Mouse (Mus musculus) splenic B cell, adult 2 months (primary cell): Measurements from ENCODE around the gene Eef2k.
"Not testable (repeated sequence)": the region's sequence is repeated elsewhere in the genome, so short reads cannot be mapped to it uniquely, and the experiment has no call there.

Source experiments
- DNase-seq: peaks from one replicate; pipeline ENCODE4 v3.0.0-alpha.2; 2011; ENCODE audit warnings: low read depth, low spot score
- H3K27me3 ChIP-seq: 2 replicates; pipeline ENCODE4 v1.6.1; 2012; ENCODE audit warnings: mild to moderate bottlenecking, low read length, moderate library complexity, mixed read lengths; ENCODE audit not compliant: control insufficient read depth, poor library complexity, insufficient read depth, severe bottlenecking
- H3K36me3 ChIP-seq: 2 replicates; pipeline ENCODE4 v1.6.1; 2012; ENCODE audit warnings: mild to moderate bottlenecking, low read length, moderate library complexity, mixed read lengths; ENCODE audit not compliant: control insufficient read depth, poor library complexity, insufficient read depth, severe bottlenecking

Eef2k gene

DNA sequence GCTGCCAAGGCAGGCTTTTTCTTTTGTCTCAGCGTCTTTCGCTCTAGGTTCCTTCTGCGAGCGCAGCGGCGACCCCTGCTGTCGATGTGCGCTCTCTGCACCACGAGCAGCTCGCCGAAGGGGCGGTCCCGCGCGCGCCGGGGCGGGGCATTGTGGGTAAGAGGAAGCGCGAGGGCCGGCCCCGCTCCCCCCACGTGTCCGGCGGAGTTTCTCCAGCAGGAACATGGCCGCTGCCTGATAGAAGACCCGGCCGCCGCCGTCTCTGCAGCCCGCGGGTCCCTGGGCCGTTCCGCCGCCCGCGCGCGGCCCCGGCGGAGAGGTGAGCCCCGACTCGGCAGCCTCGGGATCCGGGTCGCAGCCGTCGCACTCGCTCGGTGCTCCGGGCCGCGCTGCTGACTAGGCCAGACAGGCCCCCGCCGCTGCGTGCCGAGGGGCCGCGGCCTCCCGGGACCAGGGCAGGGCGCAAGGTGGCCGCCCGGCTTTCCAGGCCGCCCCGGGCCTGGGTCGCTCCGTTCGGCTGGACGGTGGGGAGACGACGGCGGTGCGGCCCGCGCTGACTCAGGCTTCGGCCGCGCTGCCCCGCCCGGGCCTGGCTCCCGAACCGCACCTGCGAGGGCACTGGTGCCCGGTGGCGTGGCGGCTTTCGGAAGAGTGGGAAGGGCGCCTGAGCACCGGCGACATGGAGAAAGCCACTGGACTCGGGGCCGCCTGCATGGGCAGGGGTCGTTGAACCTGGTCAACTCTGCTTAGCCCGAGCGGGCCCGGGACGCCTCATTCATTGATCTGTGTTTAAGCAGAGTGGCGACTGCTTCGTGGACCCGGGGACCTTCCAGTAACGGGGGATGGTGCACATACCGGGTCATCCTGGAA is 75.2 kb downstream of the Eef2k start, which contains the start of gene Polr3e:
Gene Polr3e (plus strand): TSS at position 153 of the 870 bp plus-strand sequence.
- no peaks in the 10 kb centered on the region for H3K36me3 ChIP-seq
- H3K27me3 ChIP-seq = no peaks in the 10 kb centered on the region
- DNase-seq = peak; percentile 99

DNA sequence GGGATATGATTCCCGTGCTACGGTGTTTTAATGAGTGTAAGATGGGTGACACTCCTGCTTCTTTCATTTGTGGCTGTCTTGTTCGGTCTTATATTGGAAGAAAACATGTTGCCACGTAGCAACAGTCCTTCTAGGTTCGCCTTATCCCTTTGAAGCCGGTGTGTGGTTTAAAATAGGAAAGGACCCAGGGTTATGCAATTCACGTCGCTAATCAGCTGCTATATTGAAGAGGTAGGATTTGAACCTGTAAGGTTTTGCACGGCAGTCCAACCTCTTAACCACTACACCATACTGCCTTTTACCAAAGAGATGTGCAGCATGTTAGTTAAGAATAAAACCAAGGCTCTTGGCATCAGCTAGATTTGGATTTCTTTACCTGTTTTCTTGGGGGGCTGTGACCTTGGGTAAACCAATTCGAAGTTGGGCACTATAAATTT is 75.9 kb downstream of the Eef2k start:
- no peaks in the 10 kb centered on the region for H3K27me3 ChIP-seq
- H3K36me3 ChIP-seq = no peaks in the 10 kb centered on the region
- peak; percentile 94 for DNase-seq

DNA sequence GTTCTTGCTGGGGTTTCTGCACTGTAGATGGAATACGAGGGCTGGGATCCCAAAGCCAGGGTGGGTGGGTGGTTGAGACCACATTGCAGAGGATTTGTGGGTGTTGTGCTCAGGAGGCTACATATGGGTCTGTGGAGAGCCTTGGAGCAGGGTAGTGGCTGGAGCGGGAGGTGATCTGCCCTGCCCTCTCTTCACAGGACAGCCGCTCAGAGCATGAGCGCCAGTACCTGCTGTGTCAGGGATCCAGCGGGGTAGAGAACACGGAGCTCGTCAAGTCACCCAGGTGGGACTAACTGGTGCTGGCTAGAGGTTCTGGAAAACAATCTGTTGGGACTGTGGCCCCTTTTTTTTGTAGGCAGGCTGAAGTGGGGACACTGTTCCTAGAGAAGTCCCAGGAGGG is 90.5 kb downstream of the Eef2k start:
- no peak for DNase-seq
- peaks cover 9% of the 10 kb centered on the region for H3K36me3 ChIP-seq
- no peaks in the 10 kb centered on the region for H3K27me3 ChIP-seq

DNA sequence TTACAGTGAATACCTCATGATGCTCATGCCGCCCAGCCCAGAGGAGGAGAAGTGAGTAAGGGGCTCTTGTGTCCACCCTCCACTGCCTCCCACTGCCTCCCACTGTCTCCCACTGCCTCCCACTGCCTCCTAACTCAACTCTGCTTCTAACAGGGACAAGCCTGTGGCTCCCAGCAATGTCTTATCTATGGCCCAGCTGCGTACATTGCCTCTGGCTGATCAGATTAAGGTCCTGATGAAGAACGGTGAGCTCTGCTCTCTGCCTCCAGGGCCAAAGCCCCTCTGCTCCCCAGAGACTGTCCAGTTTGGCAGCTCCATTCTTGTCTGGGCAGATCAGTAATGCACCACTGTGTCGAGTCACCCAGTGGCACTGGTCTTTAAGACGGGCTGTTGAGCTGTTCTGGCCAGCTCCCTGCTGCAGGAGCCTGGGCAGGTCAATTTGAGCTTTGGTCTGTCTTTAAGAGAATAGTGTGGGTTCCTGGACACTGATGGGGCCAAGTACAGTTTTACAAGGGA is 91.1 kb downstream of the Eef2k start:
- Histone ChIP-seq H3K27me3 (no peaks in the 10 kb centered on the region), H3K36me3 (peaks cover 9% of the 10 kb centered on the region)
- DNase-seq = no peak

DNA sequence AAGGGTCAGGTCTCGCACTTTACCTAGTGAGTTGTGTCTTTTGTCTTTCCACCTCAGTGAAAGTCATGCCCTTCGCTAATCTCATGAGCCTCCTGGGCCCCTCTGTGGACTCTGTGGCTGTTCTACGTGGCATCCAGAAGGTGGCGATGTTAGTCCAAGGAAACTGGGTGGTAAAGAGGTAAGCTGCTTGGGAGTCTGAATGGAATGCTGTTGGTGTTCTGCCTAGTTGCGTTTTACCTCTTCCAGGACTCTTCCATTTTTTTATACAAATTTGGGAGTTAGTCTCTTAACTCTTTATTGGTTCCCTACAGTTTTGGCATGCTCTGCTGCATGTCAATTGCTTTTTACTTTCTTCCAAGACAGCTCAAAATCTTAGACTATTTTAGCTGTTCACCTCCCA is 92.1 kb downstream of the Eef2k start:
- Histone ChIP-seq H3K36me3 (peaks cover 9% of the 10 kb centered on the region), H3K27me3 (no peaks in the 10 kb centered on the region)
- peak; percentile 72 for DNase-seq

DNA sequence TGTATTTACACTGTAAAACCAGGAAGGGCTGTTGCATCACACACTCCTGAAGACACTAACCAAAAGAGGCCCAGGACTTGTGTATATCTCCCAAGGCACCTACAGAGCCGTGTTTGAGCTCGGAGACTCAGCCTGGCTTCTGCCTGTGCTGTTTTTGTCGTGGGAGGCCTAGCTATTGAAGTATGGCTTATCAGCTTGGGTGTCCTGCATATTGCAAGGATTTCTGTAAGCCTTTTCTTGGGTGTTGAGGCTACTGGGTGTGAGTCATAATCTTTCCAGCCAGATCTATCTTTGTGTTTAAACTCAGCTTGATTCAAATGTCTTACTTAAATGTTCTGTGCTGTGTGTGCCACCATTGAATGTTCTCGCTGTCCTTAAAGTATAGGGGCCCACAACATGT is 93.9 kb downstream of the Eef2k start:
- Histone ChIP-seq H3K27me3 (no peaks in the 10 kb centered on the region), H3K36me3 (peaks cover 5% of the 10 kb centered on the region)
- no peak for DNase-seq

DNA sequence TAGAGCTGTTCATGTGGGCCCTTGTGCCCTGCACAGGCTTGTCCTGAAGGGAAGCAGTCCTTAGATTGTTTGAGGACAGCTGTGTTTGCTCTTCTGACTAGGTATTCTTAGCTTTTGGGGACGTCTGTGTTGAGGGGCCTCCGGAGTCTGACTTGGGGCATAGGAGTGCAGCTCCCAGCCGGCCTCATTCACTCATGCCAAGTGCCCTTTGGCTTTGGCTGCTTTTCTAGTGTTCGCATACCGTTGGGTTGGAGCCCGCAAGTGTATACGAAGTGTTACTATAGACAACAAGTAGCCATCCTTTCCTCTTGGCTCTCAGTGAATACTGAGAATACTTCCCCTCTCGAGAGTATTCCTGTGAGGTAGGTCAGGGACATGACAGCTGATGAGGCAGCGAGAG is 95.6 kb downstream of the Eef2k start:
- Histone ChIP-seq H3K36me3 (peaks cover 5% of the 10 kb centered on the region), H3K27me3 (no peaks in the 10 kb centered on the region)
- no peak for DNase-seq

DNA sequence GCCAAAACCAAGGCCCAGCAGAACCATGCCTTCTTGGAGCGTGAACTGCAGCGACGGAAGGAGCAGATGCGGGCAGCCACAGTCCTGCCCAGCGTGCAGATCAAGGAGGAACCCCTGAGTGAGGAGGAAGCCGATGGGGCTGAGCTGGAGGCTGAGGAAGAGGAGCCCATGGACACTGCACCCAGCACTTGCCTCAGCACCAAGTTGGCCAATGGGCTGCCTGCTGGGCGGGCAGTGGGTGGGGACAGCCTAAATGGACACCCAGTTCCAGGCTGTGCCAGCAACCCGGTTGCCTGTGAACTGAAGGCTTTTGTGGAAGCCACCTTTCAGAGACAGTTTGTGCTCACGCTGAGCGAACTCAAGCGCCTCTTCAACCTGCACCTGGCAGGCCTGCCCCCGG is 97.7 kb downstream of the Eef2k start:
- H3K36me3 ChIP-seq = peaks cover 3% of the 10 kb centered on the region
- H3K27me3 ChIP-seq = no peaks in the 10 kb centered on the region
- DNase-seq = no peak

DNA sequence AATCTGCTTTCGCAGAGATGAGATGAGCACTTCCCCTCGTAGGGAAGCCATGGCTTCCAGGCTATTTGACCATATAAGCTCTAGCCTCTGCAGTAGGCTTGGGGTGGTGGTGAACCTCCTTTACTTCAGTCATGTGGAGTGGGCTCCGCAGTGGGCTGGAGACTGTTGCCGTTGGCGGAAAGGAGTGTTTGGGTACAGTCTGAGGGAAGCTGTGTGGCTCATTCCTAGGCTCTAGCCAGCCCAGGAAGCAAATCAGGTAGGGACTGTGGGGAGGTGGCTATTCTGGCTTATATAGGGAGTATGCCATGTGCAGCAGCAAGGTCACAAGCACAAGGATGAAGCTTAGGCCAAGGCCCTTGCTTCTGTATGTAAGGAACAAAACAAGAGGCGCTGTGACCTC is 98.6 kb downstream of the Eef2k start:
- DNase-seq = no peak
- H3K27me3 ChIP-seq = no peaks in the 10 kb centered on the region
- H3K36me3 ChIP-seq = peaks cover 3% of the 10 kb centered on the region

DNA sequence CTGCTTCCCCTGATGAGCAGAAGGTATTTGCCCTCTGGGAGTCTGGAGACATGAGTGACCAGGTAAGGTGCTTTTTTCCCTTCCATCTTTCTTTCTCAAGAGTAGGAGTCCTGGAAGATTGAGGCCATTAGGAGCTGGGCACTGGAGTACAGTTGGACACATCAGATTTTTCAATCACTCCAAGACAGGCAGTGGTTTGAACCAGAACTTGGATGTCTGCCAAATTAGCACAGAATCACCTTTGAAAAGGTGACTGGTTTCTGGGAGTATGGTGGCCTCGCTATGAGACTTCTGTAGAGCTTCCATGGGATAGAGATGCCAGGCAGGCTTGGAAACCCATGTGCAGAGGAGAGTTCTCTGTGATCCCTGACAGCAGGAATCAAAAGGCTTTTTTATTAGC is 99.9 kb downstream of the Eef2k start:
- Histone ChIP-seq H3K27me3 (no peaks in the 10 kb centered on the region), H3K36me3 (peaks cover 3% of the 10 kb centered on the region; the same call in 1 of the 2 replicates)
- DNase-seq = no peak

DNA sequence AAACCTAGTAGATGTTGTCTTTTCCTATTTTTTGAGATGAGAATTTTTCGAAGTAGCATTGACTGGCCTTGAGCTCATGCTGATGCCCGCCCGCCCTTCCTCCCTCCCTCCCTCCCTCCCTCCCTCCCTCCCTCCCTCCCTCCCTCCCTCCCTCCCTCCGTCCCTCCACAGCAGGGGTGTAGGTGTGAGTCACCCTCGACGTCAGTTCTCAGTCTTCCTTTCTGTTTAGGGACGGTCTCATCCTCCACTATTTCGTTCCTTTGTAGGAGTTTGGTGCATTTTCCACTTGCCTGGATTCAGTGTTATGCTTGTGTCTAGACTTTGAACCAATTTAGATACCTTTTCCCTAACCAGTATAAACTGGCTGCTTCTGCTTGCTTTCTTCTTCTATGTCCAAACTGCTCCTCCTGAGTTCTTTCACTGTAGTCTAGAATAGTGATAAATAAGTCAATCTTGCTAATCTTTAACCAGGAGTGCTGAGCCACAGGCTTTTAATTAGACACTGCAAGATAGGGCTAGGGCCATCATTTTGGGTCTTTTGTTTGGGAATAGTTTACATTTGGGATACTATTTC is 101.4 kb downstream of the Eef2k start:
- DNase-seq = no peak
- Histone ChIP-seq H3K36me3 (no peaks in the 10 kb centered on the region; the same call in none of the 2 replicates), H3K27me3 (no peaks in the 10 kb centered on the region)

DNA sequence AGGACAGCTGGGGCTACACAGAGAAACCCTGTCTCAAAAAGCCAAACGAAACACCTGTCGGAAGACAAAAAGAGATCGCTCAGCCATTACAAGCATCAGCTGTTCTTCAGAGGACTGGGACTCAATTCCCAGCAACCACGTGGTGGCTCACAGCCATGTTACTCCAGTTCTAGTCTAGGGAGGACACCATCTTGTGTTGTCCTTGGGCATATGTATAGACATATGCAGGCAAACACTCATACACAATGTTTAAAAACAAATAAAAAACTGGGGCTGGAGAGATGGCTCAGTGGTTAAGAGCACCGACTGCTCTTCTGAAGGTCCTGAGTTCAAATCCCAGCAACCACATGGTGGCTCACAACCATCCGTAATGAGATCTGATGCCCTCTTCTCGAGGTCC is 111.0 kb downstream of the Eef2k start:
- not testable (repeated sequence) for H3K27me3 ChIP-seq, H3K36me3 ChIP-seq

More for the DNA sequence above, 111.0 kb downstream of the Eef2k start:
- DNase-seq = not testable (repeated sequence)
